Mouse (Mus musculus) heart, postnatal 0 days (tissue): ENCODE data around the gene Tcf12.

Source experiments
- CTCF ChIP-seq: IDR thresholded peaks from 2 replicates; pipeline ENCODE4 v1.5.1; 2016; ENCODE audit warnings: antibody characterized with exemption, control low read depth, low read depth
- EP300 ChIP-seq: IDR thresholded peaks from 2 replicates; pipeline ENCODE4 v1.6.1; 2016; ENCODE audit warnings: antibody characterized with exemption, low read depth

DNA sequence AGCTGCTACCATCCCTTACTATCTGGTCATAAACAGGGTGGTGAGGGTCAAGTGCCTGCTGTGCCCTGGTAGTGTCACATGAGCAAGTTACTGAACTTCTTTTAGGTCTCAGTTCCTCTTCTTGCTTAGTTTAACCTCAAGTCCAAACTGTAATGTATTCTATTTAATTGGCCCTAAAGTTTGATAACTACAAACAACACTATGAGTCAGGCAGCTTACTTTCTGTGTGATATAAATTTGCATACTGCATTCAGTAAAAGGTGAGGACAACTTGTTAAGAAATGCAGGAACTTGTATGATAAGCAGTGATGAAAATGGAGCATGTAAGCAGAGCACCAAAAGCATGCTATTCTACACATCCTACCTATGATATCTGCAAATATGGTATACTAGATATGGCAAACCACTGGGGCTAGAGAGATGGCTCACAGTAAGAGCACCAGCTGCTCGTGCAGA is 159.0 kb downstream of the Tcf12 start:
- TF ChIP-seq CTCF (no peak), EP300 (no peak)
